Mouse (Mus musculus): ENCODE measurements around the gene Cyp2t4.

DNA sequence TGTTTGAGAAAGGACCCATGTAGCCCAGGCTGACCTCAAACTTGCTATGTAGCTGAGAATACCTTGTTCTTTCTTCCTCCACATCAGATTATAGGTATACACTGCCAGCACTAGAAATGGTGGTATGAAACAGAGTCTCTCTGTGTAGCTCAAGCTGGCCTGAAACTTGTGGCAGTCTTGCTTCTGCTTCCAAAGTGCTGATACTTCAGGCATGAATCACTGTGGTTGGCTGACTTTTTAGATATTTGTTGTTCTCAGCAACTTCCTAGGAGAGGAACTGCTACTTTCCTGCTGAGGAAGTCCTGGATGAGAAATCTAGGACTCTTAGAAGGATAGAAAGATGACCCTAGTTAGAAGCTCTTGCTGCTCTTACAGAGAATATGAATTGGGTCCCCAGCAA lies 44.8 kb downstream of the Cyp2t4 start:
- TF ChIP-seq CTCF (IDR thresholded peaks at IDR 0.05; ENCODE audit: low read depth, low read length) (no peak), POLR2A (IDR thresholded peaks at IDR 0.05; ENCODE audit: extremely low read depth, insufficient read depth, low read length) (no peak)
